Mouse (Mus musculus): ENCODE data around the gene AI597479. TPM values are rescaled to one million over a fixed set of nuclear protein-coding genes. Genes with fewer than 3 reads are reported as not detected.
"Not testable (repeated sequence)": the region's sequence is repeated elsewhere in the genome, so short reads cannot be mapped to it uniquely, and the experiment has no call there.

Gene AI597479
- total and polyA plus RNA-seq, 3 experiments: 3.2 to 45.8 (median 31.8) TPM

GRCm38 (mm10) chr1:43130219-43130981, 31.9 kb downstream of the AI597479 start:
- DNase-seq (ENCODE audit: low spot score): no peak
- TF ChIP-seq CTCF (IDR thresholded peaks at IDR 0.05; ENCODE audit: low read depth, low read length): no peak
- TF ChIP-seq POLR2AphosphoS5 (IDR thresholded peaks at IDR 0.05; ENCODE audit: insufficient replicate concordance, low read depth, low read length): no peak
- TF ChIP-seq GATA1 (IDR thresholded peaks at IDR 0.05; ENCODE audit: borderline replicate concordance, low read length): no peak
- no peak for TF ChIP-seq TAL1 (conservative IDR thresholded peaks at IDR 0.05; ENCODE audit: low read depth, low read length)
- no peak for TF ChIP-seq GATA2 (IDR thresholded peaks at IDR 0.05; ENCODE audit: borderline replicate concordance, low read depth, low read length)
- Histone ChIP-seq H3K27me3 (ENCODE audit: insufficient read depth, low read length) (peaks cover 31% of the 10 kb centered on the region), H3K4me1 (ENCODE audit: insufficient read depth, low read depth, low read length) (peaks cover 3% of the 10 kb centered on the region; the same call in 1 of the 2 replicates), H3K4me3 (ENCODE audit: low read depth, low read length) (no peak overlapping the region), H3K9me3 (replicated peaks) (no peaks in the 10 kb centered on the region), H3K36me3 (replicated peaks) (no peaks in the 10 kb centered on the region)
- no peak for ATAC-seq (ENCODE audit: extremely low read depth, insufficient number of reproducible peaks, low FRiP score, poor library complexity, severe bottlenecking)

- Histone ChIP-seq H3K27me3 (ENCODE audit: insufficient read depth, low read length) (peaks cover 33% of the 10 kb centered on the region), H3K4me3 (ENCODE audit: low read depth, low read length) (no peak overlapping the region), H3K36me3 (replicated peaks) (no peaks in the 10 kb centered on the region), H3K4me1 (ENCODE audit: insufficient read depth, low read depth, low read length) (peaks cover 3% of the 10 kb centered on the region; the same call in 1 of the 2 replicates), H3K9me3 (replicated peaks) (no peaks in the 10 kb centered on the region)
- ATAC-seq (ENCODE audit: extremely low read depth, insufficient number of reproducible peaks, low FRiP score, poor library complexity, severe bottlenecking) (no peak), DNase-seq (ENCODE audit: low spot score) (no peak)
- TF ChIP-seq TAL1 (conservative IDR thresholded peaks at IDR 0.05; ENCODE audit: low read depth, low read length): no peak
- no peak for TF ChIP-seq GATA2 (IDR thresholded peaks at IDR 0.05; ENCODE audit: borderline replicate concordance, low read depth, low read length)
- TF ChIP-seq CTCF (IDR thresholded peaks at IDR 0.05; ENCODE audit: low read depth, low read length): no peak
- no peak for TF ChIP-seq GATA1 (IDR thresholded peaks at IDR 0.05; ENCODE audit: borderline replicate concordance, low read length)
- no peak for TF ChIP-seq POLR2AphosphoS5 (IDR thresholded peaks at IDR 0.05; ENCODE audit: insufficient replicate concordance, low read depth, low read length)
These were observed 33.1 kb downstream of the AI597479 start for GRCm38 (mm10) chr1:43131591-43131990.

DNA sequence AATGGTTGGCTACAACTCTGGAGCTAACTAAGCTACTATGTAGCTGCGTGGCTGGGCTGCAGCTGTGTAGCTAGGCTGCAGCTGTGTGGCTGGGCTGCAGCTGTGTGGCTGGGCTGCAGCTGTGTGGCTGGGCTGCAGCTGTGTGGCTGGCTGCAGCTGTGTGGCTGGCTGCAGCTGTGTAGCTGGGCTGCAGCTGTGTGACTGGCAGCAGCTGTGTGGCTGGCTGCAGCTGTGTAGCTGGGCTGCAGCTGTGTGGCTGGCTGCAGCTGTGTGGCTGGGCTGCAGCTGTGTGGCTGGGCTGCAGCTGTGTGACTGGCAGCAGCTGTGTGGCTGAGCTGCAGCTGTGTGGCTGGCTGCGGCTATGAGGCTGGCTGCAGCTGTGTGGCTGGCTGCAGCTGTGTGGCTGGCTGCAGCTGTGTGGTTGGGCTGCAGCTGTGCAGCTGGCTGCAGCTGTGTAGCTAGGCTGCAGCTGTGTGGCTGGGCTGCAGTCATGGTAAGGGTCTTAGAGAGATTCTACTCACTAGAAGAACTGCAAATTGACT, 38.0 kb downstream of the AI597479 start:
- H3K36me3 ChIP-seq (replicated peaks); DNase-seq (ENCODE audit: low spot score); H3K4me3 ChIP-seq (ENCODE audit: low read depth, low read length); H3K4me1 ChIP-seq (ENCODE audit: insufficient read depth, low read depth, low read length); ATAC-seq (ENCODE audit: extremely low read depth, insufficient number of reproducible peaks, low FRiP score, poor library complexity, severe bottlenecking); H3K9me3 ChIP-seq (replicated peaks): not testable (repeated sequence)
- peaks cover 17% of the 10 kb centered on the region for H3K27me3 ChIP-seq (ENCODE audit: insufficient read depth, low read length)

DNA sequence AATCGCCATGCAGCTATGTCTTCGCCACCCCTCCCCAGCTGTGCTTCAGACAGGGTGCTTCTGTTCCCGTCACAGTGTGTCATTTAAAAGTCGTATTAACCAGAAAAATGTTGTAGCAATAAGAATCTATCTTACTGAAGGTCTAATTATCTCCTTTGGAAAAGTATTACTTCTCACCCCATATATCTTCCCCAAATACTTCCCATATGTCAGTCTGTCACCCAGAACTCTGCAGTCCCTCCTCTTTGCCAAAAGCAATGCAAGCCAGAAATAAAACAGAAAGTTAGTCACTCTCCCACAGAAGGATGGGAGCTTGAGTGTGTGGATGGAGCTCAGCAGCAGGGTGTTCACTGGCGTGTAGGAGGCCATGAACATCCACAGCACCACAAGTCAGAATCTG, 38.8 kb downstream of the AI597479 start:
- Histone ChIP-seq H3K4me1 (ENCODE audit: insufficient read depth, low read depth, low read length) (peaks cover 15% of the 10 kb centered on the region), H3K4me3 (ENCODE audit: low read depth, low read length) (no peak overlapping the region), H3K36me3 (replicated peaks) (no peaks in the 10 kb centered on the region), H3K27me3 (ENCODE audit: insufficient read depth, low read length) (peaks cover 14% of the 10 kb centered on the region), H3K9me3 (replicated peaks) (no peaks in the 10 kb centered on the region)
- DNase-seq (ENCODE audit: low spot score) (no peak), ATAC-seq (ENCODE audit: extremely low read depth, insufficient number of reproducible peaks, low FRiP score, poor library complexity, severe bottlenecking) (no peak)
- TF ChIP-seq POLR2AphosphoS5 (IDR thresholded peaks at IDR 0.05; ENCODE audit: insufficient replicate concordance, low read depth, low read length) (no peak), GATA2 (IDR thresholded peaks at IDR 0.05; ENCODE audit: borderline replicate concordance, low read depth, low read length) (no peak), GATA1 (IDR thresholded peaks at IDR 0.05; ENCODE audit: borderline replicate concordance, low read length) (no peak), CTCF (IDR thresholded peaks at IDR 0.05; ENCODE audit: low read depth, low read length) (no peak), TAL1 (conservative IDR thresholded peaks at IDR 0.05; ENCODE audit: low read depth, low read length) (no peak)

GRCm38 (mm10) chr1:43138268-43138812, 39.8 kb downstream of the AI597479 start:
- Histone ChIP-seq H3K4me1 (ENCODE audit: insufficient read depth, low read depth, low read length) (peaks cover 15% of the 10 kb centered on the region), H3K4me3 (ENCODE audit: low read depth, low read length) (no peak overlapping the region), H3K36me3 (replicated peaks) (no peaks in the 10 kb centered on the region), H3K9me3 (replicated peaks) (no peaks in the 10 kb centered on the region), H3K27me3 (ENCODE audit: insufficient read depth, low read length) (peaks cover 10% of the 10 kb centered on the region)
- TF ChIP-seq GATA1 (IDR thresholded peaks at IDR 0.05; ENCODE audit: borderline replicate concordance, low read length) (no peak), TAL1 (conservative IDR thresholded peaks at IDR 0.05; ENCODE audit: low read depth, low read length) (no peak), POLR2AphosphoS5 (IDR thresholded peaks at IDR 0.05; ENCODE audit: insufficient replicate concordance, low read depth, low read length) (no peak), CTCF (IDR thresholded peaks at IDR 0.05; ENCODE audit: low read depth, low read length) (peak; percentile 94), GATA2 (IDR thresholded peaks at IDR 0.05; ENCODE audit: borderline replicate concordance, low read depth, low read length) (no peak)
- no peak for ATAC-seq (ENCODE audit: extremely low read depth, insufficient number of reproducible peaks, low FRiP score, poor library complexity, severe bottlenecking)
- no peak for DNase-seq (ENCODE audit: low spot score)

GRCm38 (mm10) chr1:43139587-43140266, 41.2 kb downstream of the AI597479 start:
- Histone ChIP-seq H3K27me3 (ENCODE audit: insufficient read depth, low read length) (peaks cover 10% of the 10 kb centered on the region), H3K4me1 (ENCODE audit: insufficient read depth, low read depth, low read length) (peaks cover 20% of the 10 kb centered on the region), H3K4me3 (ENCODE audit: low read depth, low read length) (no peak overlapping the region), H3K9me3 (replicated peaks) (no peaks in the 10 kb centered on the region), H3K36me3 (replicated peaks) (no peaks in the 10 kb centered on the region)
- TF ChIP-seq CTCF (IDR thresholded peaks at IDR 0.05; ENCODE audit: low read depth, low read length) (peak; percentile 100), GATA1 (IDR thresholded peaks at IDR 0.05; ENCODE audit: borderline replicate concordance, low read length) (no peak)
- DNase-seq (ENCODE audit: low spot score) (peak; percentile 63), ATAC-seq (ENCODE audit: extremely low read depth, insufficient number of reproducible peaks, low FRiP score, poor library complexity, severe bottlenecking) (peak; percentile 70)

Data from G1E (cell line).